Mouse (Mus musculus): Measurements from ENCODE around the gene Cpne6.
A peak's percentile ranks its signal among the peaks of the same experiment; 100 is the strongest.

The Cpne6 gene

DNA sequence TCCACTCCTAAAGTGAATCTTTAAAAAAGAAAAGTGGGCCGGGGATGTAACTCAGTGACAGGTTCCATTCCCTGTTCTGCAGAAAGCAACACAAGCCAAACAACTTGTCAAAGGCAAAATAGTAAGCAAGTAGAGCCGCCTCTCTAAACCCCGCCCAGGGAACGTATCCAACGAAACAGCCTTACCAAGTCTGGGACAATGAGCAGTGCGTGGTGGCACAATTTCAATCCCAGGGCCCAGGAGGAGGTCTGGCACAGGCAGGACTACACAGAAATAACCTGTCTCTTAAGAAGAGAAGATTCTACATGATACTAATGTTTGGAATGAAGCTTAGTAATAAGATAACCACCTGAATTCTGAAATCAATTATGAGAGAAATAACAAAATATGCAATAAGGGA is 39.9 kb downstream of the Cpne6 start:
- ATAC-seq (ENCODE audit: insufficient number of reproducible peaks, low FRiP score, low TSS enrichment), result no peak

- no peak for ATAC-seq (ENCODE audit: insufficient number of reproducible peaks, low FRiP score, low TSS enrichment)
Observed at GRCm38 (mm10) chr14:55551347-55551746, 41.1 kb downstream of the Cpne6 start.

- ATAC-seq (ENCODE audit: insufficient number of reproducible peaks, low FRiP score, low TSS enrichment), result no peak
Observed at GRCm38 (mm10) chr14:55551794-55552193, 41.5 kb downstream of the Cpne6 start.

- no peak for ATAC-seq (ENCODE audit: insufficient number of reproducible peaks, low FRiP score, low TSS enrichment)
Observed at GRCm38 (mm10) chr14:55554635-55555034, 44.4 kb downstream of the Cpne6 start.

DNA sequence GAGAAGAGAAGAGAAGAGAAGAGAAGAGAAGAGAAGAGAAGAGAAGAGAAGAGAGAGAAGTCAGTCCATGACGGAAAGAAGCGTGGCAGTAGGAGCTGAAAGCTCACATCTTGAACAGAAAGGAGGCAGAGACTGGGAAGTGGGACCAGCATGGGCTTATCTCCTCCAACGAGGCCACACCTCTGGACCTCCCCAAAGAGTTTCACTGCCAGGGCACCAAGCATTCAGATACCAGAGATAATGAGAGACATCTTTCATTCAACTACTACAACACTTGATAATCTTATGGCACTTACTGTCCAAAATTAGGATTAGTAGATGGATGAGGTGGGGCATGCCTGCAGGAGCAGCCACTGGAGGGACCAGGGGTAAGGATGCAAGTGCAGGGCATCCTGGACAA is 45.5 kb downstream of the Cpne6 start:
- ATAC-seq (ENCODE audit: insufficient number of reproducible peaks, low FRiP score, low TSS enrichment), result no peak

- no peak for ATAC-seq (ENCODE audit: insufficient number of reproducible peaks, low FRiP score, low TSS enrichment)
Observed at GRCm38 (mm10) chr14:55557003-55557402, 46.8 kb downstream of the Cpne6 start.

DNA sequence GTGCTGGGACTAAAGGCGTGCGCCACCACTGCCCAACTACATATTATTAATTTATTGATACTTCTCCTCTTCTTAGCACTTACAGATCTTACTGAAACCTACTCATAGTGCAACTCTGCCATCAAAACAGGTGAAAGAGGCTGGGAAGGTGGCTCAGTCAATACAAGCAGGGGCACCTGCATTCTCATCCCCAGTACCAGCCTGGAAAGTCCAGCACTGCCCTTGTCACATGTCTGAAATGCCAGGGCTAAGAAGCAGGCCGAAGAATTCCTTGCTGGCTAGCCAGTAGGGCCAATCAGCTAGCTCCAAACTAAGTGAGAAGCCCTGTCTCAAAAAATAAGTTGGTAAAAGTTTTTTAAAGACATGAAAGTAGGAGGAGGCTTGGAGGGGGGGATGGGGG is 47.3 kb downstream of the Cpne6 start:
- no peak for ATAC-seq (ENCODE audit: insufficient number of reproducible peaks, low FRiP score, low TSS enrichment)

GRCm38 (mm10) chr14:55558740-55559448 is 48.6 kb downstream of the Cpne6 start:
- ATAC-seq (ENCODE audit: insufficient number of reproducible peaks, low FRiP score, low TSS enrichment), result no peak

DNA sequence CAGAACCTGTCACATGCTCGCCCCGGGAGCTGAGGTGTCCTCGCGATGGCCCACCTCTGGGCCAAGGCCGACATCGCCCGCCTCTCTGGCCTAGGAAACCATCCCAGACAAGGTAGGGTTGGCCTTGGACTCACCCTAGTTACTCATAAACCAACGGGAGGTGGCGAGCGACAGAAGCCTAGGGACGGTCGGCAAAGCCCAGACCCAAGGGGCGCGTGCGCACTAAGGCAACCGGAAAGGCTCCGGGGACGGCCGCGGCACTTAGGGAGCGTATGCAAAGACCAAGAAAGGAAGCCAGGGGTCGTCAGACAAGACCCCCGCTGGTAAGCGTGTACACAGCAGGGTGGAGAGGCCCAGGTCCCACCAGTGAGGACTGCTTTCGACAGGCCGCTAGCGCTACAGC is 49.6 kb downstream of the Cpne6 start, which contains the start of gene Dcaf11:
Gene Dcaf11 (plus strand): TSS at position 208 of the 403 bp plus-strand sequence.
- ATAC-seq (ENCODE audit: insufficient number of reproducible peaks, low FRiP score, low TSS enrichment), result peak; percentile 77

GRCm38 (mm10) chr14:55560202-55561073 is 50.2 kb downstream of the Cpne6 start, which contains the start of gene A730061H03Rik:
A730061H03Rik (minus strand) TSS chr14:55560406.
- peak; percentile 90 for ATAC-seq (ENCODE audit: insufficient number of reproducible peaks, low FRiP score, low TSS enrichment)

DNA sequence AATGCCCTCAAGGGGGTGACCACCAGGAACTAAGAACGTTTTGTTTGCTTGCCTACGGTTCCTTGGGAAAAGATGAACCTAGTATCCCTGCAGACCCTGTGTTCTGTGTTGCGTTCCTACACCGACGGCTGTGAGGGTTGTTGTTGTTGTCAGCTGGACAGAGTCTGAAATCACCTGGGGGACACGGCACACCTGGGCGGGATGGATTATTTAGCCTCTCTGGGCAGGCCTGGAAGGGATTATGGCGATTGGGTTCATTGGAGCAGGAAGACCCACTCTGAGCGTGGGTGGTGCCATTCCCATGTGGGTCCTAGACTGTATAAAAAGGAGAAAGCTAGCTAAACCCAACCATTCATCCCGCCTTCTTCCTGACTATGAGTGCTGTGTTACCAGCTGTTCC is 51.6 kb downstream of the Cpne6 start:
- ATAC-seq (ENCODE audit: insufficient number of reproducible peaks, low FRiP score, low TSS enrichment), result no peak

- no peak for ATAC-seq (ENCODE audit: insufficient number of reproducible peaks, low FRiP score, low TSS enrichment)
Observed at GRCm38 (mm10) chr14:55563249-55563648, 53.0 kb downstream of the Cpne6 start.

GRCm38 (mm10) chr14:55565748-55566147 is 55.5 kb downstream of the Cpne6 start:
- ATAC-seq (ENCODE audit: insufficient number of reproducible peaks, low FRiP score, low TSS enrichment), result no peak

Measured in cerebellum, adult (tissue).